Mouse (Mus musculus) erythroid progenitor cell, adult 5-6 weeks (primary cell): ENCODE results near the gene Rsph4a. TPM values are rescaled to one million over a fixed set of nuclear protein-coding genes. Genes with fewer than 3 reads are reported as not detected.
"Not testable (repeated sequence)": the region's sequence is repeated elsewhere in the genome, so short reads cannot be mapped to it uniquely, and the experiment has no call there.

Source experiments
- ATAC-seq: replicated peaks from 2 replicates; pipeline ENCODE4 v1.8.0; 2016; ENCODE audit warnings: moderate number of reproducible peaks, mild to moderate bottlenecking, moderate TSS enrichment, inconsistent platforms; ENCODE audit not compliant: poor library complexity, low FRiP score, severe bottlenecking
- total RNA-seq, 2 experiments: library from RNA; stranded (forward) in 1 of 2; stranded (reverse) in 1 of 2; fragments of 150-400 nt in 1 of 2; fragments of 186-747, 209-891 nt in 1 of 2; gene quantifications; 2 replicates each; pipeline versions ENCODE4 v1.2.3 to v1.2.4; 2015 to 2017; ENCODE audit warnings: low replicate concordance in 2 of 2

Gene Rsph4a
- not detected in 2 replicates for total RNA-seq (2015; ENCODE audit: low replicate concordance)
- not detected in 2 replicates for total RNA-seq (2017; ENCODE audit: low replicate concordance)

DNA sequence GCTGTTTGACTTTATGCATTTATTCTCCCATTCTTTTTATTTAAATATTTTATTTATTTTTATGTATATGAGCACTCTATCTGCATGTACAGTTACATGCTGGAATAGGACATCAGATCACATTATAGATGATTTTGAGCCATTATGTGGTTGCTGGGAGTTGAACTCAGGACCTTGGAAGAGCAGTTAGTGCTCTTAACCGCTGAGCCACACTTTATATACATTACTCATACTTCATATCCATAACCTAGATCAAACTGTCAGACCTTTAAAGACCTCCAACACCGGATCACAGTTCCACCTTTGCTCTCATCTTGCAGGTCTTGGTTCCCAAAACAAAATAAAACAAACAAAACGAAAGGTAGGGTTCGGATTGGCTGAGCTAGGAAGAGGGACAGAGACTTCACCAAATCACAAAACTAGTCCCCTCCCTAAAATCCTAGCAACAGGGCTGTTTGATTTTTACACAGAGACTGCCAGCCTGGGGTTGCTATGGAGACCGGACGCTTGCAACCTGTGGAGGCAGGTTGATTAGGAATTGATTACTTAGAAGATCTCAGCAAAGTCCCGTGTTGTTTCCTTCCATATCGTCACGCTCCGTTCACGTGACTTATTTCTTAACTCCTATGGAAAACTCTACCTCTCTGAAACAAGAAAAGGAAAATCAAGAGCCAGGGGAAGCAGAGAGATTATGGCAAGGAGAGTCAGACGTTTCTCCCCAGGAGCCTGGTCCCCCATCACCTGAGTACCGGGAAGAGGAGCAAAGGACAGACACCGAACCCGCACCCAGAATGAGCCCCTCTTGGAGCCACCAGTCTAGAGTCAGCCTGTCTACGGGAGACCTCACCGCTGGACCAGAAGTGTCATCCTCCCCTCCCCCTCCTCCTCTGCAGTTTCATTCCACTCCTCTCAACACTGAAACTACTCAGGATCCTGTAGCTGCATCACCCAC, at the start of gene Rsph4a:
TSS of gene Rsph4a (plus strand) at position 582 of the 952 bp plus-strand sequence.
- no peak for ATAC-seq

DNA sequence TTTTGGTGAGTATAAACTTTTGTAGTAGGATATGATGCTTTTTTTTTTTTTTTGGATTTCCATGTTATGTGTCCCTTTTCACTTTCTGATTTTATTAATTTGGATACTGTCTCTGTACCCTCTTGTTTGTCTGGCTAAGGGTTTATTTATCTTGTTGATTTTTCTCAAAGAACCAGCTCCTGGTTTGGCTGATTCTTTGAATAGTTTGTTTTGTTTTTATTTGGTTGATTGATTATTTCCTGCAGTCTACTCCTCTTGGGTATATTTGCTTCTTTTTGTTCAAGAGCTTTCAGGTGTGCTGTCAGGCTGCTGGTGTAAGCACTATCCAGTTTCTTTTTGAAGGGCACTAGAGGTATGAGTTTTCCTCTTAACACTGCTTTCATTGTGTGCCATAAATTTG, 47.5 kb upstream of the Rsph4a start, which contains the start of gene Sult3a1:
TSS of gene Sult3a1 (plus strand) at position 301 of the 400 bp plus-strand sequence.
- ATAC-seq: no peak

DNA sequence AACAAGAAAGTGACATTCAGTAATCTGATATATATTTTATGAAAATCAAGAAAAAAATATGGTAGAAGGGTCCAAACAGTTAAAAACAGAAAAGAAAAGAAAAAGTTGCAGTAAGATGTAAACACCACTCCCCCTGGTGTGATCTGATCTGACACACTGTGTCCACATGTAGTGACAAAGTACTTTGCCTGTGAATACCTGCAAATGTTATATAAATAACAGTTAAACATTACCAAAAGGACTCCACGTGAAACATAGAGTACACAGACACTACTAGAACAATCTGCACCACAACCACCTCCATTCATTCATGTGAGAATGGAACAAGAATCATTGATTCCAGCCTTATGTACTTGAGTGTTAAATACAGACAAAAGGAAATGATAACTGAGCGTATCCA, 38.9 kb upstream of the Rsph4a start:
- no peak for ATAC-seq

DNA sequence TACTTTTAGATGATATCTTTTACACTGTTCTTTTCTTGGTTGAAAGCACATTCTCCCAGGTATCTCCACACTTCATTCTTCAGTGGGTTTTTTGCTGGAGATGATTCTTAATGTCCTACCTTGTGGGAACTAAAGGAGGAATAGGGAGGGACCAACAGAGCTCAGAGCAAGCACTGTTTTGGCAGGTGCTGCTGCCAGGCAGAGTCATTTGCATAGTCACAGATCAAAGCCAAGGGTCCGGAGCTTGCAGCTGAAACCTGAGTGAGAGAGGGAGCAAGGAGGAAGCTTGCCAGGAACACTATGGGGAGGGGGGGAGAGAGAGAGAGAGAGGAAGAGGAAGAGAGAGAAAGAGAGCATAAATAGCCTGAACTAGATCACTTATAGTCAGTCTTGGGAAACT, 34.5 kb upstream of the Rsph4a start:
- no peak for ATAC-seq

DNA sequence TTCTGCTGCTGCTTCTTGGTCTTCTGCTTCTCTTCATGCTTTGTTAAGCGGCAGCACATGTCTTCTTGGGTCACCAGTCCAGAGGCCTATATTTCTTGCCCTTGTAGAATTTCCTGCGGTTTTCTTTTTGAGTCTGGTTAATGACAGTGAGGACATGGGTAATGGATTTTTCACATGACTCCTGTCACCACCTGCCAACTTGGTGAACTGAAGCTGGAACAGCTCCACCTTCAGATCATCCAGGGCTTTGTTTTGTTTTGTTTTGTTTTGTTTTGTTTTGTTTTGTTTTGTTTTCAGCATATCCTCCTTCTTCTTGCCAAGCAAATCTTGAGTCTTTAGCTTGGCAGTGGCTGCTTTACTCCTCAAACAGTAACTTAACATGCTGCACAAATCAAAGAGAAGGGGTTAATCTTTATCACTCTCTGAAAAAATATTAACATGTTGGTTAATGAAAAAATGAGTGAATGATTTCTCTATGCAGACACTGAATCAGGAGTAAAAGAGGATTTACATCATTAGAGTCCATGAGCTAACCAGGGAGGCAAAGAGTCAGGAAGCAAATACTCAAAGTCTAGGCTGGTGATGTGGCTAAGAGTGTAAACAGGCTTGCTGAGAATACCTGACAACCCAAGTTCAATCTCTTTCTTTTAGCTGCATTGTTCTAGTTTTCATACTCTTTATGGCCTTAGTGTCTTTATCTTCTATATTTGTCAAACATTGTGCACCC, 32.1 kb upstream of the Rsph4a start:
- ATAC-seq: no peak

DNA sequence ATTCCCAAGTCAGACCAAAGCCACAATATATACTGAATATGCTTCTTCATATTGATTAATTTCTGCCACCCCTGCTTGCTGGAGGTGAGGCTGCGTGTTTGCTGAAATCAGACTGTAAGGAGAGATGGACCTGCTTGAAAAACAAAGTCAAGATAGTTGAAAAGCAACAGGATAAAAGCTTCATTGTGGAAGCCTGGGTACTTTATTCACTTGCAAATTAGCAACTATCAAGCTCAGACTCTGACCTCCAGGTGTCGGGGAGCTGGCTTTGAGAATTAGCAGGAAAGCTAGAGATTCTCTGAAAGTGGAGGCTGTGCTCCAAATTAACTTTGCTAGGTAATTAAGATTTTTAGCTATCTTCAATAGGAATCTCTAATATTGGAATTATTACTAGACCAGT, 22.5 kb upstream of the Rsph4a start:
- not testable (repeated sequence) for ATAC-seq

DNA sequence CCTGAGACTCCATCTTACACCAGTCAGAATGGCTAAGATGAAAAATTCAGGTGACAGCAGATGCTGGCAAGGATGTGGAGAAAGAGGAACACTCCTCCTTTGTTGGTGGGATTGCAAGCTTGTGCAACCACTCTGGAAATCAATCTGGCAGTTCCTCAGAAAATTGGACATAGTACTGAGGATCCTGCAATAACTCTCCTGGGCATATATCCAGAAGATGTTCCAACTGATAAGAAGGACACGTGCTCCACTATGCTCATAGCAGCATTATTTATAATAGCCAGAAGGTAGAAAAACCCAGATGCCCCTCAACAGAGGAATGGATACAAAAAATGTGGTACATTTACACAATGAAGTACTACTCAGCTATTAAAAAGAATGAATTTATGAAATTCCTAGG, 3.4 kb upstream of the Rsph4a start:
- ATAC-seq: not testable (repeated sequence)

DNA sequence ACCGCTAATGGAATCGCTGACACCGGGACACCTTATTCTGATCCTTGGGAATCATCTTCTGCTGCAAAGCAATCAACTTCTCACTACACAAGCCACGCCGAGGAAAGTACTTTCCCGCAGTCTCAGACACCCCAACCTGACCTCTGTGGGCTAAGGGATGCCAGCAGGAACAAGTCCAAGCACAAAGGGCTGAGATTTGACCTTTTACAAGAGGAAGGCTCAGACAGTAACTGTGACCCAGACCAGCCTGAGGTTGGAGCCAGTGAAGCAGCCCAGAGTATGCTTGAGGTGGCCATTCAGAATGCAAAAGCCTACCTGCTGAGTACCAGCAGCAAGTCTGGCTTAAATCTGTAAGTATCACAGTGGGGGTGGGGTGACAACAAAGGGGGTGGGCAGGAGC, 578 bp downstream of the Rsph4a start:
- no peak for ATAC-seq

DNA sequence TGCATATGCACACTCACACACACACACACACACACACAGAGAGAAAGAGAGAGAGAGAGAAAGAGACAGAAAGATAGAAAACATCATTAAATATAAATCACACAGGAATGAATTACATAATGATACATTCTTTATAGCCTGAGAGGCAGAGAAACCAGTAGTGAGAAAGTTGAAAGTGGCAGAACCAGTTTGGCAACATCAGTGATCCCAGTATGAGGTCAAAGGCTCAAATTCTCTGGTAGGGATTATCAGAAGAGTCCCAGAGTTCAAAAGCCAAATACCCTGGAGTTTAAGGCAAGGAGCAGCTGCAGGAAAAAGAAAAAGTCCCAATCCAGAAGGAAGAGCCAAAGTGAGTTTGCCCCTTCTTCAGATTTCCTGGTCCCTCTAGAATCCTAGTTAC, 35.8 kb downstream of the Rsph4a start:
- no peak for ATAC-seq

DNA sequence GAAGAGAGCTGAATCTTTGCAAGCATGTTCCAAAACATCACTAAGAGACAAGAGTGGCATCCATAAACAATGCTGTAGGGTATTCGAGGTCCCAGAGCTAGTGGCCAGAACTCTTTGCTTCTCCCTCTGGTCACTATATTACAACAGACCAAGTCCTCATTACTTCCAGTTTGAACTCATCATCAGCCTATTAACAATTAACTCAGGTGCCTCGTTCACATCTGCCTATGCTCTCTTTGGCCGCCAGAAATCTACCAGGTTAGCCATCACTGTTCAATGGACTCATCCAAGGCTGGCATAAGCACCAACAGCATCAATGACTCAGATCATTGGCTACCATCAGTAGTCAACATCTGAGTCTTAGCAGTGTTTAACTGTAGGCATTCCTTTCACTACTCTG, 40.5 kb downstream of the Rsph4a start:
- no peak for ATAC-seq

DNA sequence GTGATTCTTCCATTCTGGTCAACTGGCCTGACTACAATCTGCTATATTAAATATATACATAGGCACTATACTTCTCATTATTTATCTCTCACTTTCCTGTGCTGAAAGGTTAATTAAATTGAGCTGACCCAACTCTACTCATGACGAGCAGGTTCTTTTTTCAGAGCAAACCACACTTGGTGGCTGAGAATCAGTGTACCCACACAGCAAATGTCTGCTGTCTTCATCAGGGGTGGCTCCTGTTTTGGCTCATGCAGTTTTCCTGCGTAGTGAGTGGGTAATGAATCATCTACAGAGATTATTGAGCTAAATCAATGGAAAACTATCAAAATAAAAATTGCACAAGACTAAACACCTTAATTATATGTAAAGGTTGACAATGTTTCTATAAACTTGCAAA, 41.4 kb downstream of the Rsph4a start:
- ATAC-seq: no peak

DNA sequence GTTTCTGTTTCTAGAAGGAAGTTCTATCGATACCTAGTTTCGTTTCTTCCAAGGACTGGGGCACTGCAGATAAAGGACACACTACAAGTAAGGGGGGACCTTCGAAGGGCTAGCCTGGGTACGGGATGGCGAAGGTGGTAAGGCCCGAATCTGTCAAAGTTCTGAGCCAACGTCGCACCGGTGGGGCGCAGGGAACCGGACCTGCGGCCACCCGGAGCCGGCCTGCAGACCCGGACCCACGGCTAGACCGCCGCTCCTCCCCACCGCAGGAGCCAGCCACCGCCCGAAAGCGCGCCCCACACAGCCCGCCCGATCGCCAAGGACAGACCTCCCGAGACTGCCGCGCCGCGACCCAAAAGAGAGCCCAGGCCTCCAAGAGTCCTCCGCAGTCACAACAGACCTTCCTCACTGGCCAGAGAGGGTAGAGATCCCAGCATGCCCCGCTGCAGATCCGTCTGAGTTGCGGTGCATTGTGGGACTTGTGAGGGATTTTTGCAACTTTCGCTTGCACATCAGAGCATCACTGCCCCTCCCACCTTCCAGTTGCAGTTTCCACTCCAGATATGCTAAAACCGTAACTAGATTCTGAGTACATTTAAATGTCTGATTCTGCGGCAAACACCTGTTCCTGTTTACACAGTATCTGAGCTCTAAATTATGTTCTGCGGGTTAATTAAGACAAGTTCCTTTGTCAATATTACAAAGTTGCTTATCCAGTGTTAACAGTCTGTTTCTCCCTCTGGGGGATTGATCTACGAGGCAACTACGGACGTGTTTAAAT, 46.1 kb downstream of the Rsph4a start, which contains the start of gene Zup1:
TSS of gene Zup1 (minus strand) at position 467 of the 781 bp plus-strand sequence.
- peak; percentile 96 for ATAC-seq

DNA sequence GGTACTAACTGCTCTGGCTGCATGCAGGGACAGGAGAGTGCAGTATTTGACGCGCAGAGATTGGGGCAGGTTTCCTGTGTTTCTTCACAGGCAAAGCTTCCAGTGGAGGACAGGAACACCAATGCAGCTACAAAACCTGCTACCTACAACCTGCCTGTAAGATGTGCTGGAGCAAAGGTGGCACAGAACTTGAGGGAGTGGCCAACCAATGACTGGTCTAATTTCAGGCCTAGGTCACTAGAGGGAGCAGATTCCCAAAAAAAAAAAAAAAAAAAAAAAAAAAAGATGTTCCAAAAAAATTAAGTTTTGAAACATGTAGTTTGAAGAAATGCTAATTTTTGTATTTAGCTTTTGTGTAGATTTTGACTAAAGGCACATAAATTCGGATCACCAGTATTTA, 47.6 kb downstream of the Rsph4a start:
- no peak for ATAC-seq

Other genes with a start within 250 kb of the Rsph4a start
- not detected in 2 replicates for gene Sult3a2, start 118.4 kb upstream of the Rsph4a start, total RNA-seq (2015; ENCODE audit: low replicate concordance)
- gene Sult3a2, start 118.4 kb upstream of the Rsph4a start, total RNA-seq (2017; ENCODE audit: low replicate concordance): not detected in 2 replicates
- not detected in 2 replicates for gene Sult3a1, start 47.4 kb upstream of the Rsph4a start, total RNA-seq (2015; ENCODE audit: low replicate concordance)
- gene Sult3a1, start 47.4 kb upstream of the Rsph4a start, total RNA-seq (2017; ENCODE audit: low replicate concordance): not detected in 2 replicates
- gene Zup1, start 46.2 kb downstream of the Rsph4a start, total RNA-seq (2015; ENCODE audit: low replicate concordance): 28.9 and 32.4 TPM in 2 replicates
- 27.2 and 32.9 TPM in 2 replicates for gene Zup1, start 46.2 kb downstream of the Rsph4a start, total RNA-seq (2017; ENCODE audit: low replicate concordance)
- 5.0 and 55.9 TPM in 2 replicates for gene Rwdd1, start 114.5 kb downstream of the Rsph4a start, total RNA-seq (2015; ENCODE audit: low replicate concordance)
- 13.7 and 47.4 TPM in 2 replicates for gene Rwdd1, start 114.5 kb downstream of the Rsph4a start, total RNA-seq (2017; ENCODE audit: low replicate concordance)
- not detected in 2 replicates for gene Trappc3l, start 132.5 kb downstream of the Rsph4a start, total RNA-seq (2015; ENCODE audit: low replicate concordance)
- gene Trappc3l, start 132.5 kb downstream of the Rsph4a start, total RNA-seq (2017; ENCODE audit: low replicate concordance): not detected in 2 replicates
- not detected in 2 replicates for gene Calhm4, start 139.2 kb downstream of the Rsph4a start, total RNA-seq (2015; ENCODE audit: low replicate concordance)
- gene Calhm4, start 139.2 kb downstream of the Rsph4a start, total RNA-seq (2017; ENCODE audit: low replicate concordance): not detected in 2 replicates
- gene Calhm5, start 191.4 kb downstream of the Rsph4a start, total RNA-seq (2015; ENCODE audit: low replicate concordance): not detected in 2 replicates
- gene Calhm5, start 191.4 kb downstream of the Rsph4a start, total RNA-seq (2017; ENCODE audit: low replicate concordance): not detected in 2 replicates
- 1.4 TPM in 1 of 2 replicates, not detected in the other for gene Calhm6, start 222.9 kb downstream of the Rsph4a start, total RNA-seq (2015; ENCODE audit: low replicate concordance)
- 1.4 TPM in 1 of 2 replicates, not detected in the other for gene Calhm6, start 222.9 kb downstream of the Rsph4a start, total RNA-seq (2017; ENCODE audit: low replicate concordance)